Mouse (Mus musculus): ENCODE data around the gene Gm28374. TPM values are rescaled to one million over a fixed set of nuclear protein-coding genes. Genes with fewer than 3 reads are reported as not detected.

The Gm28374 gene
- polyA plus RNA-seq, 1 experiment from 2014 or later, result 0.80 TPM

DNA sequence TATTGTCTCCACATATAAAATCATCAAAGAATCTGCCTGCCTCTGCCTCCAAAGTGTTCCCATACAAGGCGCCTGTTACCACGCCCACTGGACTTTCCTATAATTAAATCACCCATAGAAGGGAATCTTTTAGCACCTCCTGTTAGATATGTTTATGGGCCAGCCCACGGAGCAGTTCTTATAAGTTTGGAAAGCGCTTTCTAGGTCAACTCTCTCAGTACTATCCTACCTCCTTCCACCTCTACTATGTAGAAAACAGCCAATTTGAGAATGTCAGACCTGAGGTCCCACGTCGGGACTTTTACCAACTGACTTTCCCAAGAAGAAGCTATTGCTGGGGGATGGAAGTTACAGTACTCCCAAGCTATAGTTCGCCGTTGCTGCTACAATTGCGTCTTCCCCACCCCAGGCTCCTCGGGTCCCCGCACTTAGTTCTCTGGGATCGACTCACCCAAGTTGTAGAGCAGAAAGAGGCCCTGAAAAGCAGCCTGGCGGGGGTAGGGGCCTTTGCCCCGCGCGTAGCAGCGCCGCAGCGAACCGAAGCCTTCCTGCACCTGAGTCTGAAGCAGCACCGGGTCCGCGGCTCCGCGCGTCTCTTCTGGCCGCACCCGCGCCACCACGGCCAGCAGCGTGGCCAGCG lies 35.4 kb upstream of the Gm28374 start:
- 1% methylated on average over 32 of the region's 32 CpGs for WGBS (ENCODE audit: insufficient replicate concordance)

DNA sequence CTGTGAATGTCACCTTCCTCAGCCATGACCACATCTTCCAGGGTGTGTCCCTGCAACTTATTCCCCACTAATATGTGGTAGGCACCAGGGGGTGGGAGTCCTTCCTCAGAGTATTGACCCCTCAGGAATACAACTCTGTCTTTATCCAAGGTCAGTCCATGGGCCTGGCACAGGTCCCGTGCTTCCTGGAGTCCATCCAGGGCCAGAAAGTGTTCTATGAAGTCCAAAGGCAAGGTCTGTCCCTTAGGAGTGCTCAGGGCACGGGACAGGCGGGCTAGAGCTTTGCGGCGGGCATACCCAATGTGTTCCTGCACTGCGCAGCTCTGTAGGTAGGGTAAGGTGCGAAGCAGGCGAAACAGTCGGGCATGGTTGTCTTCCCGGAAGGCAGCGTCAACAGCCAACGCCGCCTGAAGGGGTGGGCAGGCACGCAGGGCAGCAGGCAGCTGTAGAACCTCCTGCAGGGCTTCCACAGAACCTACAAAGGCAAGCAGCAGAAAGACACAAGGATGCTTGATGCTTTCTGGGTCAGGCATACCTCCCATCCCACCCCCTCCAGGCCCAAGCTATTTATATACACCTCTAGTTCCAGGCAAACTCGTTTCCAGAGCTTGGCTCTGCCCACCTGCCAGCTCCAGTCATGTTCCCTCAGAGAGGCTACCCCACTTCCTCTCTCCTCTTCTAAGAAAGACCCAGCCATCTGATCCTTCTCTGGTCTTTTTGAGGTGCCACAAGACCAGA lies 34.2 kb upstream of the Gm28374 start:
- H3K36me3 ChIP-seq, result peaks cover 46% of the 10 kb centered on the region
- H3K27me3 ChIP-seq, result no peaks in the 10 kb centered on the region
- no peaks in the 10 kb centered on the region for H3K9me3 ChIP-seq (replicated peaks)
- no peak for DNase-seq
- H3K4me2 ChIP-seq, result peak overlapping the region; percentile 99
- no peak overlapping the region for H3K27ac ChIP-seq
- WGBS (ENCODE audit: insufficient replicate concordance), result 85% methylated on average over 15 of the region's 15 CpGs
- H3K4me3 ChIP-seq (replicated peaks), result peak overlapping the region; percentile 88
- ATAC-seq (ENCODE audit: low read depth), result no peak
- peak overlapping the region; percentile 92 for H3K9ac ChIP-seq
- peaks cover 32% of the 10 kb centered on the region for H3K4me1 ChIP-seq (replicated peaks)

More for the DNA sequence above, 35.4 kb upstream of the Gm28374 start:
- no peak for DNase-seq
- Histone ChIP-seq H3K9me3 (replicated peaks) (no peaks in the 10 kb centered on the region), H3K4me2 (peak overlapping the region; percentile 99), H3K9ac (peak overlapping the region; percentile 92), H3K36me3 (peaks cover 54% of the 10 kb centered on the region), H3K27me3 (no peaks in the 10 kb centered on the region), H3K4me3 (replicated peaks) (peak overlapping the region; percentile 88), H3K27ac (peak overlapping the region; percentile 98), H3K4me1 (replicated peaks) (peaks cover 32% of the 10 kb centered on the region)
- ATAC-seq (ENCODE audit: low read depth), result no peak

DNA sequence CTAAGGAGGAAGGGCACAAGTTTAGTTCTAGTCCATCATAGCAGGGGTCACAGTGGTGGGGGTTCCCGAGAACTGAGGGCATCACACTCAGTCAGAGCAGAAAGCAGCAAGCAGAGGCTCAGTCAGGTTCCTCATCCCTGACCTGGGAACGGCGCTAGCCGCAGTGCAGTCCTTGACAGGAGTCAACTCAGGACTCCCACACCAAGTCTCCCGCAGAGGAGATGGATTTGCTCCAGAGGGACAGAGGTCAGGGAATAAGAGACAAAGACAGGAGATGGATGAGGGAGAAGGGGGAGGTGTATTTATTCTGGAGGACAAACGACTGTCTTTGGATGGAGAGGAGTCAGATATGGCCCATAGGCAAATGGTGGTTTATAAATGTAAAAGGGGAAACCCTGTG lies 31.1 kb upstream of the Gm28374 start:
- Histone ChIP-seq H3K9ac (no peak overlapping the region), H3K4me3 (replicated peaks) (no peak overlapping the region), H3K4me1 (replicated peaks) (peaks cover 18% of the 10 kb centered on the region), H3K36me3 (peaks cover 27% of the 10 kb centered on the region), H3K27ac (no peak overlapping the region), H3K27me3 (no peaks in the 10 kb centered on the region), H3K4me2 (no peak overlapping the region), H3K9me3 (replicated peaks) (no peaks in the 10 kb centered on the region)
- 57% methylated on average over 6 of the region's 6 CpGs for WGBS (ENCODE audit: insufficient replicate concordance)
- DNase-seq (no peak), ATAC-seq (ENCODE audit: low read depth) (no peak)

DNA sequence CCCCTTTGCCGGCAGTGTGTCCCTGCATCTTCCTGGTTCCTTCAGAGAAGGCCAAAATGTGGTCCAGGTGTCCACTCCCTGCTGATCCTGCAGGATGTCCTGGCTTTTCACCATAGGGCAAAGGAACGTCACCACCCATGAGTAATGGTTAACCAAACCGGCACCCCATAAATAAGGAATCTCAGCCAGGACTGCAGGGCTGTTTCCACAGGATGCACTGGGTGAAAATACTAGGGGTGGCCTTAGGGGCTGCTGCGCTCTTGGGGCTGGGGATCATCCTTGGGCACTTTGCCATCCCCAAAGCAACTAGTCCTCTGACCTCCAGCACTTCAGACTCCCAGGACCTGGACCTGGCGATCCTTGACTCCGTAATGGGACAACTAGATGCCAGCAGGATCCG lies 23.5 kb upstream of the Gm28374 start, which contains the start of gene Naaladl1:
TSS of gene Naaladl1 (plus strand) at position 197 of the 400 bp plus-strand sequence.
- Histone ChIP-seq H3K9ac (no peak within 1 kb of the TSS), H3K27me3 (no peaks in the 10 kb centered on the region), H3K4me3 (replicated peaks) (no peak within 1 kb of the TSS), H3K9me3 (replicated peaks) (no peaks in the 10 kb centered on the region), H3K36me3 (no peaks in the 10 kb centered on the region), H3K4me1 (replicated peaks) (peaks cover 57% of the 10 kb centered on the region), H3K4me2 (peak within 1 kb of the TSS; percentile 21; the same call in 1 of the 2 replicates), H3K27ac (peak within 1 kb of the TSS; percentile 15; the same call in 1 of the 2 replicates)
- DNase-seq, result no peak
- no peak for ATAC-seq (ENCODE audit: low read depth)
- WGBS (ENCODE audit: insufficient replicate concordance), result 85% methylated on average over 7 of the region's 7 CpGs

DNA sequence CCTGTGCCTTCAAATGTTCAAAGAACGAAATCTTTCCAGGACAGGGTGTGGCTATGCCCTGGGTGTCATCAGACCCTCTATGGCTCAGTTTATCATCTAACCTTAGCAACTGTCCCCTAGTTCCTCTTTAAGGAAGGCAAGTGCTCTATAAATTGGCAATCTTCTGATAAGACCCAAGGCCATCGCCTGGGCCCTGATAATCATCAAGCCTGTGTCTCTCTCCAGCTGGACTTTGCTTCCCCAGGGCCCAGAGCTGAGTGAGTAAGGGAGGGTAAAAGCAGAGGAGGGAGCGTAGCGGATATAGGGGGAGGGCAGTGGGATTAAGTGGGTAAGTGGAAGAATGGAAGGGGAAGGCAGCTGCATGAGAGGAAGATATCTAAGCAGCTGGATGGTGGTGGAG lies 22.4 kb upstream of the Gm28374 start:
- Histone ChIP-seq H3K4me1 (replicated peaks) (peaks cover 63% of the 10 kb centered on the region), H3K36me3 (peaks cover 8% of the 10 kb centered on the region), H3K4me2 (no peak overlapping the region), H3K4me3 (replicated peaks) (no peak overlapping the region), H3K27me3 (no peaks in the 10 kb centered on the region), H3K27ac (peak overlapping the region; percentile 15; the same call in 1 of the 2 replicates), H3K9ac (no peak overlapping the region), H3K9me3 (replicated peaks) (no peaks in the 10 kb centered on the region)
- WGBS (ENCODE audit: insufficient replicate concordance), result 36% methylated on average over 4 of the region's 4 CpGs
- ATAC-seq (ENCODE audit: low read depth) (no peak), DNase-seq (no peak)

DNA sequence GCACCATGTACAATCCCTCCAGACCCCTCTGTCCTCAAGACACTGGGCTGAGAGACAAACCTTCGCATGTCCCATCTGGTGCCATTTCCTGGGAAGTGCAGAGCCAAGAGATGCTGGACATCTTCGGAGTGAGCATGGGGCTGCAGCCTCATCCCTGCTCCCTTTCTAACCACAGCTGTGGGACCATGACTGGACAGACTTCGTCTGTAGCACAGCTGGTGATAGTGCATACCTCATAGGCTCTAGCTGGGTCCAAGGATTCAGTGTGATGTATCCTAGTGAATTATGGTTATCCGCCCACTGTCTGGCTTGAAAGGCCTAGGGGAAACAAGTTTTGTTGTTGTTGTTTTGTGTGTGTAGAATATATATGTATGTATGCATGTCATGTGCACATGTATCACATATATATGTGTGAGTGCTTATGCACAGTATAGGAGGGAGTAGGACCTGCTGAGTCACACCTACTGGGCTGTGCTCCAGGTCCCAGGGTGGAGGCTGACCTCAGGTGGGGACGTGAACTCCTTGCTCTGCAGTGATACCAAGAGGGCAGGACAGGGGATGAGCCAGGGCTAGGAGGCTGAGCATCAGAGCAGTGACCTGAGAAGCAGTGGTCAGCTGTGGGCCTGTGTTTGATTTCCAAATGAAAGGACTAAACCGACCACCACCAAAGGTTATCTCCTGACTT lies 20.3 kb upstream of the Gm28374 start:
- H3K27me3 ChIP-seq, result no peaks in the 10 kb centered on the region
- no peak overlapping the region for H3K4me2 ChIP-seq
- H3K9ac ChIP-seq, result peak overlapping the region; percentile 29; the same call in 1 of the 2 replicates
- peak; percentile 25 for DNase-seq
- H3K36me3 ChIP-seq, result peaks cover 29% of the 10 kb centered on the region
- H3K9me3 ChIP-seq (replicated peaks), result no peaks in the 10 kb centered on the region
- H3K4me1 ChIP-seq (replicated peaks), result peaks cover 65% of the 10 kb centered on the region
- H3K27ac ChIP-seq, result peak overlapping the region; percentile 70
- 60% methylated on average over 6 of the region's 6 CpGs for WGBS (ENCODE audit: insufficient replicate concordance)
- no peak overlapping the region for H3K4me3 ChIP-seq (replicated peaks)
- peak; percentile 93 for ATAC-seq (ENCODE audit: low read depth)

DNA sequence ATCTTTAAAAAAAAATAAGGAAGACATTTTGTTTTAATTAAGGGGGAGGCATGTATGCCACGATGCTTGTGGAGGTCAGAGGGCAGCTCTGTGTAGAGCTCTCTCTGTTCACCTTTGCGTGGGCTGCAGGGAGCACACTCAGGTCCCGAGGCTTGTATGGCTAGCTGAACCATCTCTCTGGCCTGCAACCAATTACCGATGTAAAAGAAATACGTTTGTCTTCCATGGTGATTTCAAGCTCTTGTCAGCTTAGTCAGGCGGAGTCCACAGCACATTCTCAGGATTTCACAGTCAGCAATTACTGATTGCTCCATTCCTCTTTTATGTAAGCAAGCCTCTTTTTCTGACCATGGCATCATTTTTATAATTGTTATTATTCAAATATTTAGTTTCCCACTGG lies 19.1 kb upstream of the Gm28374 start:
- H3K4me3 ChIP-seq (replicated peaks), result no peak overlapping the region
- no peak overlapping the region for H3K9ac ChIP-seq
- ATAC-seq (ENCODE audit: low read depth) (no peak), DNase-seq (no peak)
- H3K36me3 ChIP-seq, result peaks cover 34% of the 10 kb centered on the region
- no peaks in the 10 kb centered on the region for H3K9me3 ChIP-seq (replicated peaks)
- no peak overlapping the region for H3K4me2 ChIP-seq
- peaks cover 59% of the 10 kb centered on the region for H3K4me1 ChIP-seq (replicated peaks)
- 72% methylated on average over 6 of the region's 6 CpGs for WGBS (ENCODE audit: insufficient replicate concordance)
- H3K27ac ChIP-seq, result no peak overlapping the region
- no peaks in the 10 kb centered on the region for H3K27me3 ChIP-seq

DNA sequence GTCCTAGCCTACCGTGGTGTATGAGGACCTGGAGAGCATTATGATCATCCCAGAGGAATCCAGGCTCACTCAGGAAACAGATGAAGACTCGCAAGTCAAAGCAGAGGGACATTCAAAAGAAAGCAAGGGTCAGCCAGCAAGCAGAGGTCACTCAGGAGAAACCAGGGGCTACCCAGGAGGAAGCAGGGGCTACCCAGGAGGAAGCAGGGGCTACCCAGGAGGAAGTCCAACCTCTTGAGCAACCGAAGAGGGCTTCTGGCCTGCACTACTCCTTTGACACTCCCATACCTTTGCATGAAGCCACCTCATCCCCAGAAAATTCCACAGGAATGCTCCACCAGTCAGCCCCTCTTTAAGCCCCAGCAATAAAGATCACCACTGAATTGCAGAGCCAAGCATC lies 15.8 kb upstream of the Gm28374 start:
- no peaks in the 10 kb centered on the region for H3K27me3 ChIP-seq
- H3K36me3 ChIP-seq, result peaks cover 68% of the 10 kb centered on the region
- H3K9me3 ChIP-seq (replicated peaks), result no peaks in the 10 kb centered on the region
- 56% methylated on average over 3 of the region's 3 CpGs for WGBS (ENCODE audit: insufficient replicate concordance)
- peaks cover 27% of the 10 kb centered on the region for H3K4me1 ChIP-seq (replicated peaks)
- ATAC-seq (ENCODE audit: low read depth) (no peak), DNase-seq (no peak)
- H3K4me2 ChIP-seq, result no peak overlapping the region
- no peak overlapping the region for H3K4me3 ChIP-seq (replicated peaks)
- no peak overlapping the region for H3K27ac ChIP-seq
- no peak overlapping the region for H3K9ac ChIP-seq

DNA sequence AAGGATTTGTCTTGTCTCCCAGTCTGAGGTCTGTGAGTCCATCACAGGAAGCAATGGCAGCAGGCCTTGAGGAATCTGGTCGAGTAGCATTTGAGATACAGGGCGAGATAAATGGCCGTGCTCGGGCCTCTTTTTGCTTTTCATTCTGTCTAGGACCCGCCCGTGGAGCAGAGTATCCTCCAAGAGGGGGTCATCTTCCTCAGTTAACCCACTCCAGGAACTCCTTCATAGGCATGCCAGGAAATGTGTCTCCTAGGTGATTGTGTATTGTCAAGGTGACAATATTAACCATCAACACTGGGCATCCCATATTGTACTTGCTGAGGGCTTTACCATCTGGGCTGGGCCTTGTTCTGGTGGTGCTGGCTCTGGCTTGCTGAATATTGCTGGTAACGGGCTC lies 12.1 kb upstream of the Gm28374 start, which contains the start of gene AC131692.1:
TSS of gene AC131692.1 (plus strand) at position 301 of the 400 bp plus-strand sequence.
- no peak for ATAC-seq (ENCODE audit: low read depth)
- H3K36me3 ChIP-seq, result peaks cover 93% of the 10 kb centered on the region
- no peaks in the 10 kb centered on the region; the same call in 1 of the 2 replicates for H3K4me1 ChIP-seq (replicated peaks)
- H3K4me2 ChIP-seq, result no peak within 1 kb of the TSS
- H3K4me3 ChIP-seq (replicated peaks), result no peak within 1 kb of the TSS
- H3K27ac ChIP-seq, result no peak within 1 kb of the TSS
- no peaks in the 10 kb centered on the region for H3K9me3 ChIP-seq (replicated peaks)
- no peaks in the 10 kb centered on the region for H3K27me3 ChIP-seq
- WGBS (ENCODE audit: insufficient replicate concordance), result 86% methylated on average over 7 of the region's 7 CpGs
- no peak for DNase-seq
- H3K9ac ChIP-seq, result no peak within 1 kb of the TSS

DNA sequence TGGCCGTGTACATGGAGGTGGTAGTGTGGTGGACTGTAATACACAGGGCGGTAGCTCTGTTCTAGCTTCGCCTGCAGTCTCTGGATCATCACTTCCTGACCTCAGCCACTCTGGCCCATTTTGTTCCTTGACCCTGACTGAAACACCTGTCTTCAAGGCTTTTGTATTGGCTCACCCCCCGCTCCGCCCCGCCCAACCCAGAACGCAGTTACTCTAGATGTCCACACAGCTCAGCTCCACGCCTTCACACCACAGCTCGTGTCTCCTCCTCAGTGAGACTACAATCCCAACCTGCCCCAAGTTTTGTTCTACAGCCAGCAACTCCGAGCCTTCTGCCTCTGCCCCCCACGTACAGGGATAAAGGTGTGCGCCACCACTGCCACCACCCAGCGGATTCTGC lies 6.8 kb upstream of the Gm28374 start:
- 92% methylated on average over 13 of the region's 13 CpGs for WGBS (ENCODE audit: insufficient replicate concordance)
- Histone ChIP-seq H3K27ac (no peak overlapping the region), H3K36me3 (peaks cover 80% of the 10 kb centered on the region)

DNA sequence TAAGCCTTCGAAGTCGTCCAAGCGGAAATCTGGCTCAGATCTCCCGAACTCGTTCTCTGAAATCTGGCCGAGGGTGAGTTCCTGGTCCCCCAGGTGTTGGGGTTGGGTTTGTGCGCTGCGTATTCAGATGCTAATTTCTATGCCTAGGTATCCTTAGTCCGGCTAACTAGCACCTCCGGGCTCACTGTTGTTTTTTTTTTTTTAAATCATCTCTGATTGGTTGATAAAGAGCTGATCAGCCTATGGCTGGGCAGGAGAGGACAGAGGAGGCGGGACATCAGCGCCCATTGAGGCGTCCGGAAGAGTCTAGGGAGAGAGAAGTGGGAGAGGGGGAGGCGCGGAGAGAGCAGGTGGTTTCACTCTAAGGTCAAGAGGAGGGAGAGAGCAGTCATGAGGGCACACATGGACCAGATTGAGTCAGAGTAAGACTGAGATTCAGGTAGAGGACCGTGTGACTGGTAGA lies 3.4 kb upstream of the Gm28374 start:
- peaks cover 67% of the 10 kb centered on the region for H3K36me3 ChIP-seq
- under 1% methylated on average over 17 of the region's 17 CpGs for WGBS (ENCODE audit: insufficient replicate concordance)

More for the DNA sequence above, 6.8 kb upstream of the Gm28374 start:
- no peak for DNase-seq
- H3K4me2 ChIP-seq, result no peak overlapping the region
- H3K4me3 ChIP-seq (replicated peaks), result no peak overlapping the region
- no peak for ATAC-seq (ENCODE audit: low read depth)
- H3K27me3 ChIP-seq, result no peaks in the 10 kb centered on the region
- H3K9ac ChIP-seq, result no peak overlapping the region
- no peaks in the 10 kb centered on the region for H3K9me3 ChIP-seq (replicated peaks)
- peaks cover 34% of the 10 kb centered on the region for H3K4me1 ChIP-seq (replicated peaks)

More for the DNA sequence above, 3.4 kb upstream of the Gm28374 start:
- Histone ChIP-seq H3K4me3 (replicated peaks) (peak overlapping the region; percentile 82), H3K4me1 (replicated peaks) (peaks cover 45% of the 10 kb centered on the region), H3K9ac (peak overlapping the region; percentile 91), H3K27ac (peak overlapping the region; percentile 94), H3K4me2 (peak overlapping the region; percentile 92), H3K27me3 (no peaks in the 10 kb centered on the region), H3K9me3 (replicated peaks) (no peaks in the 10 kb centered on the region)
- DNase-seq, result peak; percentile 74
- ATAC-seq (ENCODE audit: low read depth), result peak; percentile 78
